Mouse (Mus musculus) gastrocnemius, postnatal 4 days (tissue): ENCODE results near the gene Rpl34. TPM values are rescaled to one million over a fixed set of nuclear protein-coding genes. Genes with fewer than 3 reads are reported as not detected.

Experiments used
- DNase-seq, 2 experiments: peaks; one replicate each; pipeline ENCODE4 v3.0.0; 2021 to 2022; ENCODE audit warnings: low spot score in 2 of 2, mixed read lengths in 2 of 2
- total RNA-seq, 2 experiments: library from RNA; stranded (reverse); gene quantifications; 2 replicates each; pipeline ENCODE4 v1.2.3; 2021

The Rpl34 gene
- total RNA-seq, 2 experiments from 2014 or later = 708 to 806 TPM

DNA sequence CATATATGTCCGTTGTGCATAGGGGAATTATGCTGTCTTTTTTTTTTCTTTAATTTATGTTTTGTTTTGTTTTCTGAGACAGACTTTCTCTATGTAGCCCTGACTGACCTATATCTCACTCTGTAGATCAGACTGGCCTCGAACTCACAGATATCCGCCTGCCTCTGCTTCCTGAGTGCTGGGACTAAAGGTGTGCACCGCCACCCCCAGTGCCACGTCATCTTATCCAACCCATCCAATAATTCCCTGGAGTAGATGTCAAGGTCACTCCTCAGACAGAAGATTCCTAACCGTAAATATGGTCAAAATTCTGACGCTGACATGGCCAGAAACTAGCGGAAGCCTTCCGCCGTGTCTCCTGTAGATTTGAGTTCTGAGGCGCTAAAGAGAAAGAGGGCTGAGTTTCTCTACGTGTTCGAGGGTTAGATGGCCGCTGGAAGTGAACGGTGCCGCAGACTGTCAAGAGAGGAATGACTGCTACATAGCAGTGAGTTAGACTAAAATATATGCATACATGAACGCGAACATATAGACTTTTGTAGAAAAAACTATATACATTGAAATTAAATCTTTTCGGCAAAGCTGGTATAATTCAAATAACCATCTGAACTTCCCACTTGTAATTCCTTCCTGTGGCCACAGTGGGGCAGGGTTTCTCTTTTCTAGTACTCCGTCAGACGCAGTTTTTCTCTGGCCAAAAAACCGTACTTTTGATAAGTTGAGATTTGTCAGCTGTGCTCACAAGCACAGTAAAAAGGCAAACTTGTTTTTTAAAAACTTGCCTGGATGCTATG is 15.2 kb downstream of the Rpl34 start:
- DNase-seq = peak in 1 of 2 experiments; percentile 67

- no peak for DNase-seq
Measured at GRCm38 (mm10) chr3:130712891-130713290, 17.3 kb downstream of the Rpl34 start.

DNA sequence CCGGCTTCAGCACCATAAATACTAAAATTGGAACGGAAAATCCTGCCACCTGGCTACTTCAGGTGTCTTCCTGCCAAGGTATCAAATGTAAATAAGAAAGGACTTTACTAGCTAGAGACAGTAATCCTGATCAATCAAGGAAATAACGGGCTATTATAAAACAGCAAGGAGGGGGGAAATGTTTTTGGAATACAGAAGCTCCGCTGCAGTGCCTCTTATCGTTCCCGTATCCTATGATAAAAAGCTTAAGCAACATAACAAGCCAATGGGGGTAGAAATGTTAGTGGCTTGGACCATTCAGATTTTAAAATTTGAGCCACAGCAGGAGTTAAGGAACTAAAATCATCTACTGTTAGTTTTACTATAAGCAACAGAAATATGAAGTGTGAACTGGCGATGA is 20.1 kb downstream of the Rpl34 start:
- DNase-seq = no peak

GRCm38 (mm10) chr3:130708967-130709924 is 21.0 kb downstream of the Rpl34 start, which contains the start of gene Ostc:
Gene Ostc, minus strand, starts transcription at chr3:130709444.
- peak; percentile 91 to 97 for DNase-seq

DNA sequence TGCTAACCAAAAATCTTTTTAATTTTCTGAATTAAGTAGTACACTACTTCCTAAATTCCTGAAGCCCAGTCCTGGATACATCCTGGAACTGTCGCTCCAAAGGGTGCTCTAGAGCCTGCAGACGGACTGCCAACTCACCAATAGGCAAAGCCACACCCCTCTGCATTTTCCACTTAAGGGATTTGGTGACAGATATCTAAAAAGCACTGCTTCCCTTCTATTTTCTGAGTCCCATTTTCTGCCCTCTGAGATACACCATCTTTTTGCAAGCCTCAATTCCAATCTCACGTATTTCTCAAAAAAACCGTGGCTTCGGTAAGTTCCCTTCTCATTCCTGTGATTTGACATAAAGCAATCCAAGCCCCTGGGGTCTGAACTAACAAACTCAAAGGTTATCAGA is 21.7 kb downstream of the Rpl34 start:
- DNase-seq = no peak

DNA sequence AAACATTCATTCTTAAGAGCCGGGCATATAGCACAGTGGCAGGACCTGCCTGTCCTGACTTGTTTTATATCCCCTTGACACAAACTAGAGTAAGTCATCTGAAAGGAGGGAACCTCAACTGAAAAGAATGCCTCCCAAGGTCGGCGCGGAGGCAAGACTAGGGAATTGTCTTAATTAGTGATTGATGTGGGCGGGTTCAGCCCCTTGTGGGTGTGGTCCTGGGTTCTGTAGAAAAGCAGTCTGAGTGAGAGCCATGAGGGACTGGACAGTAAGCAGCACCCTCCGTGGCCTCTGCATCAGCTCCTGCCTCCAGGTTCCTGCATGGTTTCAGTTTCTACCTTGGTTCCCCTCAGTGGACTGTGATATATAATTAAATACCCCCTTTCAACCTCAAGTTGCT is 27.9 kb downstream of the Rpl34 start:
- no peak for DNase-seq

- no peak for DNase-seq
Measured at GRCm38 (mm10) chr3:130697622-130698021, 32.6 kb downstream of the Rpl34 start.

DNA sequence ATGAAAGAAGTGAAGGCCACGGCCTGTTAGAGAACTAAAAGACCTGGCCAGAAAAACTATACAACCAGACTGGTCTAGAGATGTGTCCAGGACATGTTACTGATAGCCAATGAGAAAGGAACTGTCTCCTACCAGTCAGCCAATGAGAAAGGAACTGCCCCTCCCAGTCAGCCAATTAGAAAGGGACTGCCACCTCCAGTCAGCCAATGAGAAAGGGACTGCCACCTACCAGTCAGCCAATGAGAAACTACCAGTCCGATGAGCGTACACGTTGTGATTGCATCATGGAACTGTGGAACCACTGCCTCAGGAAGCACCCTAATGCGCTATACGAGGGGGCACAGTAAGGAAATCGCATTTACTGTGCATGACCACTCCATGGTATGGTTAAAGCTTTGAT is 35.5 kb downstream of the Rpl34 start:
- DNase-seq = no peak

GRCm38 (mm10) chr3:130694041-130694593 is 36.1 kb downstream of the Rpl34 start:
- DNase-seq = no peak

GRCm38 (mm10) chr3:130691596-130692170 is 38.5 kb downstream of the Rpl34 start:
- no peak for DNase-seq

DNA sequence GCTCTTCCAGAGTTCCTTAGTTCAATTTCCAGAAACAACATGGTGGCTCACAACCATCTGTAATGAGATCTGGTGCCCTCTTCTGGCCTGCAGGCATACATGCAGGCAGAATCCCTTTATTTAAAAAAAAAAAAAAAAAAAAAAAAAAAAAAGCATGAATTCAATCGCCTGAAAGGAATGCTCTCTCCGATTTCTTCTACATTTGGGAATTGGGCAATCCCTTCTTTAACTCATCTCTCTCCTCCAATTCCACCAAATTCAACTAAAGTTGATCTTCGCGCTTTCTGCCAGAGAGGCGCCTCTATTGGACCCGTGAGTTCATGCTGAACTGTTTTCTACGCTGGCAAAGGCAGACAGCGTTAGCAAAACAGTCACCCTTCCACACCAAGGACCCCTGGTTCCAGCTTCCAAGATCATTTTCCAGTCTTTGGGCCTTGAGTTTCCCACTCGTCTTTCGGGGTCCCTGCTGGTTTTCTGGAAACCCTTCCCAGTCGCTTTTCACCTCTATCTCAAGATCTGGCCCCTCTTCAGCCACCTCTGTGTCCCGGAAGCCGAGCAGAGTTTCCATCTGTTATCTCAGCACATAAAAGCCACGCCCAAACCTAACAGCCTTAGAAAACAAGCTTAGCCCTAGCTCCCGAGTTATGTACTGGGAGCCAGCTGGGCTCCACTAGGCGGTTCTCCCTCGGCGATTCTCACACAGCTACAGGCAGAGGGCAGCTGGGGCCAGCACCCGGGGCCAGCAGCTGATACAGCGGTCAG is 39.2 kb downstream of the Rpl34 start:
- peak; percentile 40 to 64 for DNase-seq

GRCm38 (mm10) chr3:130689630-130690029 is 40.6 kb downstream of the Rpl34 start:
- DNase-seq = peak; percentile 65 to 85

GRCm38 (mm10) chr3:130687051-130687450 is 43.1 kb downstream of the Rpl34 start:
- DNase-seq = no peak

DNA sequence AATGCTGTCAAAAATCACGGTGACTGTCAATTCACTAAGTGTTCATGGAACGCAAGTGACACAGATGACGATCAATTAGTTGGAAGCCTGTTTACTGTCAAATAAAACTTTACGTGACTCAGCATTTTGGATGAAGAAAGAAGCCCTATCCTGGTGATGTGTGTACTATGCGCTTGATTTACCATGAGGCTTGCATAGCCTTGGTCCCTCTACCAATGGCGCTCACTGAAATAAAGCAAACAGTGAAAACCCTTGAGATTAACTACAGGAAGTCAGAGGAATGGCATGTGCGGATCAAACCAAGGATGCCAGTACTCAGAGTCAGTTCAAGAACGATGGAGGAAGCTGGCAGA is 45.2 kb downstream of the Rpl34 start:
- no peak for DNase-seq

DNA sequence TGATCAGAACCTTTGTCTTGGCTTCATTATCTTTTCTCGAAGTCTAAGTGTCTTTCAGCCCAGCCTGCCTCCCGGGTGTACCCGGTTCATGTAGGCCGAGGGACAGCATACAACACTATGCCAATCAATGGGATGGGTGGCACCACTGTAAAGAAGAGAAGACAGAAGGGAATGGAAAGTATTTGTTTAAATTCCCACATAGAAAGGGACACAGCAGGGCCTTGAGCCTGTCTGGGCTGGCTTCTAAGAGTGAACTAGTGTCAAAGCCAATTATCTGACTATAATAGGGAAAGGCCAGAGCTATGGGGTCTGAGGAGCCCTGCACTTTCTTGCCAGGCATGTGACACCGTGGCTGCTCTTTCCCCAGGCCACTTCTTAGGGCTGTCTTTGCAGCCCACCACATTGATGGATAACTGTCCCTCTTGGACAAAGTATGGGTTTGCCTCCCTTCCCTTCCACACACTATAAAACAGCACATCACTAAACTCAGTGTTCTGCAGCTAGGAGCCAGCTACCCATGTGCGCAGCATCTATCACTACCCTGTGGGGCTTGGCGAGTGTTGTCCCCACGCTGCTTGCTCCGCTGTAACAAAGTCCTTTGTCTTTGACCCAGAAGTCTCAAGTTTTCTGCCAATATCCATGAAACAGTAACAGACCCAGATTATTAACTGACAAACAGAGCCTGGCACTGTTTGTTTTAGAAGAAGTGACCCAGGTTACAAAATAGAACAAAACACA is 45.8 kb downstream of the Rpl34 start:
- no peak for DNase-seq

DNA sequence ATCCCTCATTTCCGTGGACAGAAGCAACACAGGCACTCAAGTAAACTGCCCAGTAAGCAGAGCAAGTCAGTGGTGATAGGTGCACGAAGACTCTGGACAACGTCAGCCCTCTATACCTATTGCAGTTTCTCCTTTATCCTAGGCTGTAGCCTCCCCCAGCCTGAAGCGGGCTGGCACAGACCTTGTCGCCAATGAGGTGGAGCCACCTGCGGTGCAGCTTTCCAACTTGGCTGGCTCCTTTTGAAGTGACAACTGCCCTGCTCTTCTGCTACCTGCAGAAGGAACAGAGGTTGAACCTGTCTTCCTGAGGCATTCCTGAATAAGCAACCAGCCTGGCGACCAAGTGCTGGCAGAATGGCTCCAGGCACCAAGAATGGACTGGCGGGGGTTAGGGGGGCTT is 46.4 kb downstream of the Rpl34 start:
- DNase-seq = no peak

- peak in 1 of 2 experiments; percentile 41 for DNase-seq
Measured at GRCm38 (mm10) chr3:130682183-130682582, 48.0 kb downstream of the Rpl34 start.

- no peak for DNase-seq
Measured at GRCm38 (mm10) chr3:130681226-130681625, 49.0 kb downstream of the Rpl34 start.

DNA sequence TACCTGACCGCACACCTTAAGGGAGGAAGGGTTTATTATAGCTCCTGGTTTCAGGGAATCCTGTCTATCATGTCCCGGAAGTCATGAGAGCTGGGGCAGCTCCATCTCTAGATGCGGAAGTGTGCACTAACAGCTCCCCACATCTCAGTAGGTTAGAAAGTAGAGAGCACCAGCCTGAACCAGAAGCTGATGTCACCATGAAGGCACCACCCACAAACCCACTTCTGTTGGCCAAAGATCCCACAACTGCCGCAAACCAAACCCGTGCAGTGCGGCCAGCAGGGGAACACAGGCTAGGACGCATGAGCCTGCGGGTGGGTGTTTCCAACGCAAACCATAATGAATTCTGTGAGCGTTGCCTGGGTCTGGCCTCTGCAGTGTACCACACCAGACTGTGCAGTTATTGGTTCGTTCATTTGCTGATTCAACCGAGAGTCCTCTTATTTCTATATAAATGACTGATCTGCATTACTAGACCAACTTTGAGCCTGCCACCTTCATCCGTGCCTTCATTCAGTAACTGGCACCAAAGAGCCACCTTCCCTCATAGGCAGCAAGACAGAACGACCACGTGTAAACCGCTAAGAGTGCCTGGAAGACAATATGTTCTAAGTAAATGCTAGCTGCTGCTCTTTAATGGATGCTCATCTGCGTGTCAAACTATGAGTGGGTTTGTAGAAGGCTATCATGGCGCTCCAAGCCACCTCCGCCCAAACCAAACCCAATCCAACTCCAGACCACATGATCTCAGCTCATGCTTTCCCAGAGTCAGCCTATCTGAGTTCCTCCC is 52.3 kb downstream of the Rpl34 start:
- DNase-seq = no peak
